Mouse (Mus musculus): ENCODE measurements around the gene Mad1l1. TPM values are rescaled to one million over a fixed set of nuclear protein-coding genes. Genes with fewer than 3 reads are reported as not detected.

Gene Mad1l1
- polyA plus RNA-seq, 1 experiment from 2014 or later = 60.8 TPM

DNA sequence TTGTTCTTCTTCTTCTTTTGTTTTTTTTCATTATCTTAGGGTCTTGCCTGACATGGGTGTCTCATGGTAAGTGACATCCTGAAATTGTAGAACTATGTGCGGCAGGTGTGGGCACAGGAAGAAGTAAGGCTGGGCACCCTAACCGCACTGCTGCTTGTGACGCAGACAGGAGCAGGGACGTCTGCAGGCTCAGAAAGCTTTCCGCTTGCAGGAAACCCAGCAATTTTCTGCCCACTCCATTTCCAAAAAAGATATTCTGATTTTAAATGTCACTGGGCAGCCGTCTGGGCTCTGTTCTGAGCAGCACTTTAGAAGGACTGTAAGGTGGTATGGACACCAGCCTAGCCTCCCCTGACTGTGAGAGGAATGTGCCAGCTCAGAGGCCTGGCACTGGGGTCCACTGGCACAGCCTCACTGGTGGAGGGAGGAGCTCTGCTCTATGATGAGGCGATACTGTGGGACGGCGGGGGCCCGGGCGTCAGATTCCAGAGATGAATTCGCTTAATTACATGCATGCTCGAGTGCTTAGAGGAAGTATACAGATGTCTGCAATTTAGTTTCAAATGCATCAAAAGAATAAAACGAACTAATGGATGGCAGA, 219.8 kb downstream of the Mad1l1 start:
- Histone ChIP-seq H3K27ac (no peak overlapping the region), H3K4me1 (peaks cover 12% of the 10 kb centered on the region; the same call in 1 of the 2 replicates), H3K27me3 (ENCODE audit: poor library complexity, severe bottlenecking) (no peaks in the 10 kb centered on the region), H3K36me3 (replicated peaks) (peaks cover 38% of the 10 kb centered on the region), H3K4me3 (no peak overlapping the region), H3K9me3 (no peaks in the 10 kb centered on the region)
- 93% methylated on average over 14 of the region's 14 CpGs for WGBS
- DNase-seq (ENCODE audit: extremely low spot score, low spot score) = no peak

- no peaks in the 10 kb centered on the region for H3K9me3 ChIP-seq
- no peak overlapping the region for H3K27ac ChIP-seq
- H3K27me3 ChIP-seq (ENCODE audit: poor library complexity, severe bottlenecking) = no peaks in the 10 kb centered on the region
- H3K4me1 ChIP-seq = peaks cover 18% of the 10 kb centered on the region
- peaks cover 30% of the 10 kb centered on the region for H3K36me3 ChIP-seq (replicated peaks)
- no peak overlapping the region for H3K4me3 ChIP-seq
- DNase-seq (ENCODE audit: extremely low spot score, low spot score) = no peak
- WGBS = 96% methylated on average over 5 of the region's 5 CpGs
Observed at GRCm38 (mm10) chr5:140098711-140099110, 222.6 kb downstream of the Mad1l1 start.

- Histone ChIP-seq H3K27me3 (ENCODE audit: poor library complexity, severe bottlenecking) (no peaks in the 10 kb centered on the region), H3K4me1 (peaks cover 6% of the 10 kb centered on the region; the same call in 1 of the 2 replicates), H3K27ac (no peak overlapping the region), H3K36me3 (replicated peaks) (peaks cover 29% of the 10 kb centered on the region), H3K4me3 (no peak overlapping the region), H3K9me3 (no peaks in the 10 kb centered on the region)
- WGBS = 75% methylated on average over 2 of the region's 2 CpGs
- no peak for DNase-seq (ENCODE audit: extremely low spot score, low spot score)
Observed at GRCm38 (mm10) chr5:140095203-140095602, 226.1 kb downstream of the Mad1l1 start.

GRCm38 (mm10) chr5:140093489-140093888, 227.9 kb downstream of the Mad1l1 start:
- 94% methylated on average over 8 of the region's 8 CpGs for WGBS
- Histone ChIP-seq H3K4me1 (peaks cover 6% of the 10 kb centered on the region; the same call in 1 of the 2 replicates), H3K4me3 (no peak overlapping the region)

GRCm38 (mm10) chr5:140091601-140092000, 229.8 kb downstream of the Mad1l1 start:
- Histone ChIP-seq H3K4me3 (no peak overlapping the region), H3K27ac (no peak overlapping the region), H3K9me3 (no peaks in the 10 kb centered on the region), H3K36me3 (replicated peaks) (peaks cover 44% of the 10 kb centered on the region), H3K4me1 (peaks cover 9% of the 10 kb centered on the region), H3K27me3 (ENCODE audit: poor library complexity, severe bottlenecking) (no peaks in the 10 kb centered on the region)
- WGBS = 87% methylated on average over 11 of the region's 11 CpGs
- DNase-seq (ENCODE audit: extremely low spot score, low spot score) = no peak

More at GRCm38 (mm10) chr5:140093489-140093888, 227.9 kb downstream of the Mad1l1 start:
- DNase-seq (ENCODE audit: extremely low spot score, low spot score) = no peak
- no peaks in the 10 kb centered on the region for H3K27me3 ChIP-seq (ENCODE audit: poor library complexity, severe bottlenecking)
- peaks cover 27% of the 10 kb centered on the region for H3K36me3 ChIP-seq (replicated peaks)
- no peak overlapping the region for H3K27ac ChIP-seq
- H3K9me3 ChIP-seq = no peaks in the 10 kb centered on the region

DNA sequence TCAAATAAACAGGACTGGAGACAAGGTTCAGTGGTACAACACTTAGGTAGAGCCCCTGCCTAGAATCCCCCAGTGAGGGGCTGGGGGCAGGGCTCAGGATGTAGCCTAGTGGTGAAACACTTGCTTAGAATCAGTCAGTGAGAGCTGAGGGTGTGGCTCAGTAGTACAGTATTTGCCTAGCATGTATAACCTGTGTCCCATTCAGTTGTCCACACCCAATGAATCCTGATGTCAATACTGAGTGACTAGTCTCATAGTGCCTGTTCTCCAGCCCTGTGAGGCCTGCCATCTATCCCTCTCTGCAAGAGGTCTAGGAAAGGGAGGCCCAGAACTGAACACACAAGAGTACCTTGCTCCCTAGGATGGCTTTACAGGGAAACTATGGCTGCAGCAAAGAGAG, 232.1 kb downstream of the Mad1l1 start:
- peaks cover 64% of the 10 kb centered on the region for H3K36me3 ChIP-seq (replicated peaks)
- no peaks in the 10 kb centered on the region for H3K9me3 ChIP-seq
- H3K4me1 ChIP-seq = peaks cover 5% of the 10 kb centered on the region; the same call in 1 of the 2 replicates

DNA sequence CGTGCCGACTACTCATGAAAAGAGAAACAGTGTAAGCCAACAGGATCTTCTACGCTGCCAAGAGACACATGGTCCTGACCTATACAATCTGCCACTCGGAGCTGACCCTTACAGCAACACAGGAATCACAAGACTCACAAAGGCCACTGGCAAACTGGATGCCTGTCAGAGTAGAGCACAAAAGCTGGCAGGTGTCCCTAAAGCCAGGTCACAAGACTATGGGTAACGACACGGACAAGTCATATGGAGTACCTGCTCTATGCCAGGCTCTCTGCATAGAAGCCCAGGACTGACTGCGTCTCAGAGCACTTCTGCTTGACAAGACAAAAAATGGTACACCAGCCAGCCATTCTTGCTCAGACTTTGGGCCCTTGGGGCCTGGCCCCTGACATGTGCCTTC, 234.1 kb downstream of the Mad1l1 start:
- Histone ChIP-seq H3K9me3 (no peaks in the 10 kb centered on the region), H3K27ac (no peak overlapping the region), H3K4me3 (no peak overlapping the region), H3K4me1 (peaks cover 12% of the 10 kb centered on the region), H3K36me3 (replicated peaks) (peaks cover 65% of the 10 kb centered on the region), H3K27me3 (ENCODE audit: poor library complexity, severe bottlenecking) (no peaks in the 10 kb centered on the region)
- DNase-seq (ENCODE audit: extremely low spot score, low spot score) = no peak
- WGBS = 93% methylated on average over 7 of the region's 7 CpGs

More for the DNA sequence above, 232.1 kb downstream of the Mad1l1 start:
- Histone ChIP-seq H3K27me3 (ENCODE audit: poor library complexity, severe bottlenecking) (no peaks in the 10 kb centered on the region), H3K27ac (no peak overlapping the region), H3K4me3 (no peak overlapping the region)
- no peak for DNase-seq (ENCODE audit: extremely low spot score, low spot score)

DNA sequence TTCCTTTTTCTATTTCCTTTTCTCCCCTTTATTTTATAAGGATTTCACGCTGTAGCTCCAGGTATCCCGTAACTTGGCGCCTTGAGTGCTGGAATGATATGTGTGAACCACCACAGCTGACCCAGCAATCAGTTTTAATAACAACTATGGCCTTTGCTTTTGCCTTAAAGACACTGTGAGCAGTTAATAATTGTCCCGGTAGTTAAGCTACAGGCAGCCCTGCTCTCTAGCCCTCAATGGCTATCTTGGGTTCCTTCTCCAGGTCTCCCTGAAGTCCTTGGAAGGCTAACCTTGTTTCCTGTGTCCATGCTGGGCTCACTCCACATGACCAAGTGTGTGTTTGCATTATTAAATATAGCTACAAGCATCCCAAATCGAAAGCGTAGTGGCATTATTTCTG, 237.0 kb downstream of the Mad1l1 start:
- no peaks in the 10 kb centered on the region for H3K27me3 ChIP-seq (ENCODE audit: poor library complexity, severe bottlenecking)
- H3K9me3 ChIP-seq = no peaks in the 10 kb centered on the region
- DNase-seq (ENCODE audit: extremely low spot score, low spot score) = no peak
- peaks cover 77% of the 10 kb centered on the region for H3K36me3 ChIP-seq (replicated peaks)
- H3K27ac ChIP-seq = no peak overlapping the region
- 97% methylated on average over 6 of the region's 6 CpGs for WGBS
- peaks cover 12% of the 10 kb centered on the region for H3K4me1 ChIP-seq
- no peak overlapping the region for H3K4me3 ChIP-seq

DNA sequence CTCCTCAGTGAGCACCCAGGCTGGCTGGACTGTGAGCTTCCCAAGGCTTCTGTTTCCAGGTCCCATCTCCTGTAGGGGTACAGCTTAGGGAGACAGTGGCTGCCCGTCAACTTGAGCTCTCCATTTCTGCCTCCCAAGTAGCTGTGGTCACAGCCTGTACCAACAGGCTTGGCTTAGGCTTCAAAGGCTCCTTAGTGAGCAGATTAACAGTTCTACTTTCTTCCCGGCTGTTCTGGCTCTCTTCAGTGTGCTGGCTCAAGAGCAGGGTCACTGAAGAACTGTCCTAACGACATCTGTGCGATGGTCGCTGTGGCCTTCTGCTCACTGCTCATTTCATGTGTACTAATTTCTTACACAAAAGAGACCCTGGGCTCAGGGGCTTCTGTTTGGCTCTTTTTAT, 237.4 kb downstream of the Mad1l1 start:
- Histone ChIP-seq H3K4me1 (peaks cover 12% of the 10 kb centered on the region), H3K27ac (no peak overlapping the region), H3K27me3 (ENCODE audit: poor library complexity, severe bottlenecking) (no peaks in the 10 kb centered on the region), H3K4me3 (no peak overlapping the region), H3K36me3 (replicated peaks) (peaks cover 77% of the 10 kb centered on the region), H3K9me3 (no peaks in the 10 kb centered on the region)
- 78% methylated on average over 5 of the region's 5 CpGs for WGBS
- DNase-seq (ENCODE audit: extremely low spot score, low spot score) = no peak

GRCm38 (mm10) chr5:140082204-140082812, 239.0 kb downstream of the Mad1l1 start:
- DNase-seq (ENCODE audit: extremely low spot score, low spot score) = no peak
- peaks cover 66% of the 10 kb centered on the region for H3K36me3 ChIP-seq (replicated peaks)
- no peaks in the 10 kb centered on the region for H3K9me3 ChIP-seq
- 67% methylated on average over 11 of the region's 11 CpGs for WGBS
- no peak overlapping the region for H3K27ac ChIP-seq
- H3K4me1 ChIP-seq = peaks cover 12% of the 10 kb centered on the region
- no peaks in the 10 kb centered on the region for H3K27me3 ChIP-seq (ENCODE audit: poor library complexity, severe bottlenecking)
- H3K4me3 ChIP-seq = no peak overlapping the region

GRCm38 (mm10) chr5:140081084-140081483, 240.3 kb downstream of the Mad1l1 start:
- Histone ChIP-seq H3K4me1 (peaks cover 7% of the 10 kb centered on the region; the same call in 1 of the 2 replicates), H3K4me3 (no peak overlapping the region), H3K9me3 (no peaks in the 10 kb centered on the region), H3K27ac (no peak overlapping the region), H3K27me3 (ENCODE audit: poor library complexity, severe bottlenecking) (no peaks in the 10 kb centered on the region), H3K36me3 (replicated peaks) (peaks cover 56% of the 10 kb centered on the region)
- DNase-seq (ENCODE audit: extremely low spot score, low spot score) = no peak
- 87% methylated on average over 10 of the region's 10 CpGs for WGBS

GRCm38 (mm10) chr5:140079511-140079910, 241.8 kb downstream of the Mad1l1 start:
- Histone ChIP-seq H3K27me3 (ENCODE audit: poor library complexity, severe bottlenecking) (no peaks in the 10 kb centered on the region), H3K9me3 (no peaks in the 10 kb centered on the region), H3K4me3 (no peak overlapping the region), H3K27ac (no peak overlapping the region), H3K36me3 (replicated peaks) (peaks cover 45% of the 10 kb centered on the region), H3K4me1 (peaks cover 7% of the 10 kb centered on the region; the same call in 1 of the 2 replicates)
- 97% methylated on average over 4 of the region's 4 CpGs for WGBS
- no peak for DNase-seq (ENCODE audit: extremely low spot score, low spot score)

DNA sequence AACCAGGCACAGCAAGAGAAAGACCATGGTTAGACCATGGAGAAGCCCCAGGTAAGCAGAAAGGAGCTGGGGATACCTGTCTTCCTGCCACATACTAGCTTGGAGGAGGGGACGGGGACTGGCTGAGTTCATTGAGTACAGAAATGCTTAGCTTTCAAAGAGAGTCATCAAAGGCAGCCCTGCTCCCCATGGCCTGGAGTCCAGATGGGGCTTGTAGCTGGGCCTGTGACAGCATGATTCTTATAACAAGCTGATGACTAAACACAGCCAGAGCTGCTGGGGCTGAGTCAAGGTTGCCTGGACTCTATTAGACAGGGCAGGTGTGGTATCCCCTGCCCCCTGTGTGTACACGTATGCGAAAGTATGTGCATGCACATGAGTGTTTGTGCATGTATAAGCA, 242.9 kb downstream of the Mad1l1 start:
- WGBS = 95% methylated on average over 3 of the region's 3 CpGs
- Histone ChIP-seq H3K27ac (no peak overlapping the region), H3K27me3 (ENCODE audit: poor library complexity, severe bottlenecking) (no peaks in the 10 kb centered on the region), H3K9me3 (no peaks in the 10 kb centered on the region), H3K4me1 (peaks cover 18% of the 10 kb centered on the region), H3K36me3 (replicated peaks) (peaks cover 38% of the 10 kb centered on the region), H3K4me3 (no peak overlapping the region)
- DNase-seq (ENCODE audit: extremely low spot score, low spot score) = no peak

Measured in forebrain, embryonic 10.5 days (tissue).